Mouse (Mus musculus): ENCODE data around the gene Itgb6. TPM values are rescaled to one million over a fixed set of nuclear protein-coding genes. Genes with fewer than 3 reads are reported as not detected.
A peak's percentile ranks its signal among the peaks of the same experiment; 100 is the strongest.

The Itgb6 gene
- polyA plus RNA-seq, 1 experiment from 2014 or later, result 0.40 TPM

GRCm38 (mm10) chr2:60632791-60633190 is 89.7 kb downstream of the Itgb6 start:
- no peak overlapping the region for H3K4me2 ChIP-seq
- H3K27me3 ChIP-seq (ENCODE audit: control insufficient read depth, insufficient read depth, low read length), result no peaks in the 10 kb centered on the region
- no peaks in the 10 kb centered on the region for H3K9me3 ChIP-seq (ENCODE audit: control insufficient read depth, low read length)
- ATAC-seq (ENCODE audit: low FRiP score) (no peak), DNase-seq (ENCODE audit: low spot score, missing footprints) (peak; percentile 17)
- H3K9ac ChIP-seq (ENCODE audit: low read length), result no peak overlapping the region
- no peak overlapping the region for H3K4me3 ChIP-seq (ENCODE audit: low read depth, low read length)
- peaks cover 7% of the 10 kb centered on the region for H3K4me1 ChIP-seq (ENCODE audit: control insufficient read depth, insufficient read depth, low read length)
- H3K27ac ChIP-seq (ENCODE audit: low read depth, low read length), result no peak overlapping the region
- no peaks in the 10 kb centered on the region for H3K36me3 ChIP-seq (ENCODE audit: control insufficient read depth, insufficient read depth, low read length)
- 97% methylated on average over 2 of the region's 2 CpGs for WGBS

GRCm38 (mm10) chr2:60630304-60630703 is 92.1 kb downstream of the Itgb6 start:
- Histone ChIP-seq H3K4me3 (ENCODE audit: low read depth, low read length) (no peak overlapping the region), H3K9ac (ENCODE audit: low read length) (no peak overlapping the region), H3K4me1 (ENCODE audit: control insufficient read depth, insufficient read depth, low read length) (no peaks in the 10 kb centered on the region), H3K27me3 (ENCODE audit: control insufficient read depth, insufficient read depth, low read length) (no peaks in the 10 kb centered on the region), H3K4me2 (no peak overlapping the region), H3K36me3 (ENCODE audit: control insufficient read depth, insufficient read depth, low read length) (no peaks in the 10 kb centered on the region), H3K27ac (ENCODE audit: low read depth, low read length) (no peak overlapping the region), H3K9me3 (ENCODE audit: control insufficient read depth, low read length) (no peaks in the 10 kb centered on the region)
- WGBS, result 62% methylated on average over 2 of the region's 2 CpGs
- DNase-seq (ENCODE audit: low spot score, missing footprints) (peak; percentile 33), ATAC-seq (ENCODE audit: low FRiP score) (no peak)

DNA sequence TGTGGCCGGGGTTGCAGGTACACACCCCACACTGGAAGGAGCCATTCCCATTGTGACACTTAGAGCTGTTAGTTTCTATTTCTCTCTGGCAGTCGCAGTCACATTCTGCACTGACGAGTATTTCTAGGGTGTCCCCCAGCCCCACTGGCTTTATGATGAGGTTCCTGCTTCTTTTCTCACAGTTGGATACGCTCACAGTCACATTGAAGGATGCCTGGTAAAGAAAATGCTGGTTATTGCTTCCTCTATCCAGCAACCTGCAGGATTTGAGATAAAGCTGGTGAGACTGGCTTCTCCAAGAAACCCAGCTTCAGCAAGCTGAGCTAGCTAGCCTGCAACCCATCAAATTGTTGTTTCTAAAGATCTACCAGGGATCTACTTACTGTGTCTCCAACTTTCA is 94.5 kb downstream of the Itgb6 start:
- Histone ChIP-seq H3K36me3 (ENCODE audit: control insufficient read depth, insufficient read depth, low read length) (no peaks in the 10 kb centered on the region), H3K4me2 (no peak overlapping the region), H3K9me3 (ENCODE audit: control insufficient read depth, low read length) (no peaks in the 10 kb centered on the region), H3K4me3 (ENCODE audit: low read depth, low read length) (no peak overlapping the region), H3K9ac (ENCODE audit: low read length) (no peak overlapping the region), H3K27me3 (ENCODE audit: control insufficient read depth, insufficient read depth, low read length) (no peaks in the 10 kb centered on the region), H3K27ac (ENCODE audit: low read depth, low read length) (no peak overlapping the region), H3K4me1 (ENCODE audit: control insufficient read depth, insufficient read depth, low read length) (no peaks in the 10 kb centered on the region)
- no peak for ATAC-seq (ENCODE audit: low FRiP score)
- 95% methylated on average over 4 of the region's 4 CpGs for WGBS
- peak; percentile 65 for DNase-seq (ENCODE audit: low spot score, missing footprints)

DNA sequence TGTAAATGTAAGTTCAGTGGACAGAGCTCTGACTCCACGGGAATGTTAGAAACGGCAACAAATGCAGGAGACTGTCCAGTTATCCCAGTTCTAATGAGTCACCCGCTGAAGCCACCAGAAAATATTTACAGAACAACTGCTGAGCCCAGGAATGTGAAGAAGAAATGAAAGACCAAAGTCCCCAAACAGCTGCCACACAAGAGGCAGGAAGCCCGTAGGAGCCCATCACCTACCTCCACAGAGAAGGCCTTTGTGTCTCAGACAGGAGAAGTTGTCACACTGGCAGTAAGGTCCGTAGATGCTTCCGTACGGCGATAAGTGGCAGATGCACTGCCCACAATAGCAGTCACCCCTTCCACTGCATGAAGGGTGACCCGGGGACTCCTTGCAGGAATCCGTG is 94.9 kb downstream of the Itgb6 start:
- Histone ChIP-seq H3K4me3 (ENCODE audit: low read depth, low read length) (no peak overlapping the region), H3K4me1 (ENCODE audit: control insufficient read depth, insufficient read depth, low read length) (no peaks in the 10 kb centered on the region), H3K4me2 (no peak overlapping the region), H3K27me3 (ENCODE audit: control insufficient read depth, insufficient read depth, low read length) (no peaks in the 10 kb centered on the region), H3K36me3 (ENCODE audit: control insufficient read depth, insufficient read depth, low read length) (no peaks in the 10 kb centered on the region), H3K27ac (ENCODE audit: low read depth, low read length) (no peak overlapping the region), H3K9me3 (ENCODE audit: control insufficient read depth, low read length) (no peaks in the 10 kb centered on the region), H3K9ac (ENCODE audit: low read length) (no peak overlapping the region)
- ATAC-seq (ENCODE audit: low FRiP score), result no peak
- 83% methylated on average over 10 of the region's 10 CpGs for WGBS
- peak; percentile 57 for DNase-seq (ENCODE audit: low spot score, missing footprints)

DNA sequence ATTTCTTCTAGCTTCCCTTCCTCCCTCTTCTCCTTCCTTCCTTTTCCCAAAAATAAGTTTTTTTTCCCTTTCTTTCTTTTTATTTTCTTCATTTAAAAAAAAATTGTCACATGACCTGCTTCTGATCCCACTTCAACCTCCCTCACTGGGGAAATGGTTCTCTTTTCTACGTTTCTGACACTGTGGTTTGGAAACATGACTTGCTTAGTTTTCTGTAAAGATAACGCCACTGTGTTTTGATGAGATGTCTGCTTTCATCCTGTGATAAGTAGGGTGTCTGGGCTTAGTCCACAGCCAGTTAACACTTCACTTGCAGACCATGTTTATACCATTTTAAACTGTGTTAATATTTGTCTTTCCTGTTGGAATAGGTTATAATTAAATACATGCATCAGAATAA is 96.7 kb downstream of the Itgb6 start:
- Histone ChIP-seq H3K4me3 (ENCODE audit: low read depth, low read length) (no peak overlapping the region), H3K9ac (ENCODE audit: low read length) (no peak overlapping the region), H3K4me1 (ENCODE audit: control insufficient read depth, insufficient read depth, low read length) (no peaks in the 10 kb centered on the region), H3K9me3 (ENCODE audit: control insufficient read depth, low read length) (no peaks in the 10 kb centered on the region), H3K4me2 (no peak overlapping the region), H3K36me3 (ENCODE audit: control insufficient read depth, insufficient read depth, low read length) (no peaks in the 10 kb centered on the region), H3K27ac (ENCODE audit: low read depth, low read length) (no peak overlapping the region), H3K27me3 (ENCODE audit: control insufficient read depth, insufficient read depth, low read length) (no peaks in the 10 kb centered on the region)
- ATAC-seq (ENCODE audit: low FRiP score), result no peak
- DNase-seq (ENCODE audit: low spot score, missing footprints), result peak; percentile 4
- WGBS, result 66% methylated on average over 2 of the region's 2 CpGs

GRCm38 (mm10) chr2:60622161-60622560 is 100.3 kb downstream of the Itgb6 start:
- H3K9me3 ChIP-seq (ENCODE audit: control insufficient read depth, low read length), result no peaks in the 10 kb centered on the region
- no peak for DNase-seq (ENCODE audit: low spot score, missing footprints)
- H3K4me3 ChIP-seq (ENCODE audit: low read depth, low read length), result no peak overlapping the region
- no peak for ATAC-seq (ENCODE audit: low FRiP score)
- H3K27ac ChIP-seq (ENCODE audit: low read depth, low read length), result no peak overlapping the region
- WGBS, result 80% methylated on average over 7 of the region's 7 CpGs
- no peaks in the 10 kb centered on the region for H3K36me3 ChIP-seq (ENCODE audit: control insufficient read depth, insufficient read depth, low read length)
- no peak overlapping the region for H3K4me2 ChIP-seq
- no peak overlapping the region for H3K9ac ChIP-seq (ENCODE audit: low read length)
- H3K27me3 ChIP-seq (ENCODE audit: control insufficient read depth, insufficient read depth, low read length), result no peaks in the 10 kb centered on the region
- H3K4me1 ChIP-seq (ENCODE audit: control insufficient read depth, insufficient read depth, low read length), result no peaks in the 10 kb centered on the region

- ATAC-seq (ENCODE audit: low FRiP score) (no peak), DNase-seq (ENCODE audit: low spot score, missing footprints) (no peak)
- Histone ChIP-seq H3K4me1 (ENCODE audit: control insufficient read depth, insufficient read depth, low read length) (peaks cover 7% of the 10 kb centered on the region; the same call in 1 of the 2 replicates), H3K9ac (ENCODE audit: low read length) (no peak overlapping the region), H3K9me3 (ENCODE audit: control insufficient read depth, low read length) (no peaks in the 10 kb centered on the region), H3K4me2 (no peak overlapping the region), H3K4me3 (ENCODE audit: low read depth, low read length) (no peak overlapping the region), H3K27ac (ENCODE audit: low read depth, low read length) (no peak overlapping the region), H3K36me3 (ENCODE audit: control insufficient read depth, insufficient read depth, low read length) (no peaks in the 10 kb centered on the region), H3K27me3 (ENCODE audit: control insufficient read depth, insufficient read depth, low read length) (no peaks in the 10 kb centered on the region)
- 93% methylated on average over 7 of the region's 7 CpGs for WGBS
These were observed 107.7 kb downstream of the Itgb6 start for GRCm38 (mm10) chr2:60614758-60615157.

- Histone ChIP-seq H3K27ac (ENCODE audit: low read depth, low read length) (no peak overlapping the region), H3K36me3 (ENCODE audit: control insufficient read depth, insufficient read depth, low read length) (no peaks in the 10 kb centered on the region), H3K27me3 (ENCODE audit: control insufficient read depth, insufficient read depth, low read length) (no peaks in the 10 kb centered on the region), H3K9me3 (ENCODE audit: control insufficient read depth, low read length) (no peaks in the 10 kb centered on the region), H3K9ac (ENCODE audit: low read length) (no peak overlapping the region), H3K4me3 (ENCODE audit: low read depth, low read length) (no peak overlapping the region), H3K4me1 (ENCODE audit: control insufficient read depth, insufficient read depth, low read length) (peaks cover 7% of the 10 kb centered on the region; the same call in 1 of the 2 replicates), H3K4me2 (no peak overlapping the region)
- ATAC-seq (ENCODE audit: low FRiP score), result no peak
- WGBS, result 70% methylated on average over 3 of the region's 3 CpGs
- no peak for DNase-seq (ENCODE audit: low spot score, missing footprints)
These were observed 108.6 kb downstream of the Itgb6 start for GRCm38 (mm10) chr2:60613857-60614228.

GRCm38 (mm10) chr2:60612906-60613856 is 109.3 kb downstream of the Itgb6 start:
- H3K27ac ChIP-seq (ENCODE audit: low read depth, low read length), result no peak overlapping the region
- 46% methylated on average over 15 of the region's 15 CpGs for WGBS
- H3K4me2 ChIP-seq, result no peak overlapping the region
- no peaks in the 10 kb centered on the region for H3K27me3 ChIP-seq (ENCODE audit: control insufficient read depth, insufficient read depth, low read length)
- H3K4me1 ChIP-seq (ENCODE audit: control insufficient read depth, insufficient read depth, low read length), result peaks cover 7% of the 10 kb centered on the region; the same call in 1 of the 2 replicates
- H3K4me3 ChIP-seq (ENCODE audit: low read depth, low read length), result no peak overlapping the region
- no peak overlapping the region for H3K9ac ChIP-seq (ENCODE audit: low read length)
- no peaks in the 10 kb centered on the region for H3K9me3 ChIP-seq (ENCODE audit: control insufficient read depth, low read length)
- no peaks in the 10 kb centered on the region for H3K36me3 ChIP-seq (ENCODE audit: control insufficient read depth, insufficient read depth, low read length)
- peak; percentile 66 for ATAC-seq (ENCODE audit: low FRiP score)
- DNase-seq (ENCODE audit: low spot score, missing footprints), result no peak

Data from midbrain, embryonic 11.5 days (tissue).